In genomic region chr1:194540923-194541322, GRCm38 (mm10) we compare ENCODE assay signal across 21 mouse cellular contexts.
DNase-seq lines count a peak whose midpoint lies in the region; ATAC-seq and TF ChIP-seq lines count a peak whose summit lies in the region.
"Had no signal": no experiment of that assay in that cellular context is flagged by ENCODE, and none has a peak within 500 bp of the region (broad histone marks: within the 10 kb centered on the region; RNA-seq: fewer than 3 reads in every experiment).

No protein-coding gene starts in this region.

- no peak overlapping the region for H3K27ac ChIP-seq in intestine, postnatal 0 days (ENCODE audit: low read depth, low read length)
- H3K27ac ChIP-seq in kidney, embryonic 15.5 days, result no peak overlapping the region
- H3K27ac ChIP-seq in midbrain, embryonic 15.5 days, result no peak overlapping the region
- H3K27ac ChIP-seq: forebrain, embryonic 10.5 days; heart, embryonic 10.5 days; hindbrain, embryonic 15.5 days; liver, embryonic 14.5 days; midbrain, embryonic 12.5 days; neural tube, embryonic 12.5 days had no signal

- H3K4me1 ChIP-seq in intestine, postnatal 0 days (replicated peaks; ENCODE audit: control insufficient read depth, insufficient read depth, low read length), result no peaks in the 10 kb centered on the region
- H3K4me1 ChIP-seq in kidney, embryonic 15.5 days, result no peaks in the 10 kb centered on the region
- no peaks in the 10 kb centered on the region for H3K4me1 ChIP-seq in midbrain, embryonic 15.5 days
- H3K4me1 ChIP-seq: forebrain, embryonic 10.5 days; heart, embryonic 10.5 days; hindbrain, embryonic 15.5 days; midbrain, embryonic 12.5 days; neural tube, embryonic 12.5 days had no signal

- TF ChIP-seq CTCF in intestine, postnatal 0 days (IDR thresholded peaks at IDR 0.05; ENCODE audit: low read depth), result no peak

- peak; percentile 71 for DNase-seq in brain, adult 2 months (ENCODE audit: low read depth, low spot score)
- peak; percentile 33 to 34 for DNase-seq in cerebellum, adult 18-20 months
- DNase-seq in cerebellum, postnatal 14 days, result peak; percentile 61 to 71
- DNase-seq in layer of hippocampus, adult 9-11 months, result peak; percentile 21
- DNase-seq: adrenal gland, postnatal 36 days; gastrocnemius, postnatal 25 days; heart, postnatal 4 days; kidney, adult 8-10 months; kidney, postnatal 14 days; lung, embryonic 14.5 days; right cerebral cortex, postnatal 14 days had no signal

- 83% methylated on average over 2 of the region's 2 CpGs for WGBS in intestine, postnatal 0 days
- WGBS in kidney, embryonic 15.5 days, result 88% methylated on average over 2 of the region's 2 CpGs
- 92% methylated on average over 2 of the region's 2 CpGs for WGBS in midbrain, embryonic 15.5 days

- H3K36me3 ChIP-seq in intestine, postnatal 0 days (ENCODE audit: control insufficient read depth, insufficient read depth), result no peaks in the 10 kb centered on the region
- H3K36me3 ChIP-seq in kidney, embryonic 15.5 days, result no peaks in the 10 kb centered on the region
- no peaks in the 10 kb centered on the region for H3K36me3 ChIP-seq in midbrain, embryonic 15.5 days (replicated peaks)
- H3K36me3 ChIP-seq: forebrain, embryonic 10.5 days; heart, embryonic 10.5 days; hindbrain, embryonic 15.5 days; midbrain, embryonic 12.5 days; neural tube, embryonic 12.5 days had no signal

- no peaks in the 10 kb centered on the region for H3K9me3 ChIP-seq in intestine, postnatal 0 days (ENCODE audit: control insufficient read depth)
- H3K9me3 ChIP-seq in kidney, embryonic 15.5 days (replicated peaks), result no peaks in the 10 kb centered on the region
- no peaks in the 10 kb centered on the region for H3K9me3 ChIP-seq in midbrain, embryonic 15.5 days
- H3K9me3 ChIP-seq: forebrain, embryonic 10.5 days; heart, embryonic 10.5 days; hindbrain, embryonic 15.5 days; midbrain, embryonic 12.5 days; neural tube, embryonic 12.5 days had no signal

- H3K4me3 ChIP-seq in intestine, postnatal 0 days (ENCODE audit: low read depth, low read length), result no peak overlapping the region
- no peak overlapping the region for H3K4me3 ChIP-seq in kidney, embryonic 15.5 days (replicated peaks)
- H3K4me3 ChIP-seq in midbrain, embryonic 15.5 days, result no peak overlapping the region
- H3K4me3 ChIP-seq: forebrain, embryonic 10.5 days; heart, embryonic 10.5 days; hindbrain, embryonic 15.5 days; midbrain, embryonic 12.5 days; neural tube, embryonic 12.5 days had no signal

- H3K27me3 ChIP-seq in intestine, postnatal 0 days (replicated peaks; ENCODE audit: control insufficient read depth, insufficient read depth, low read length), result no peaks in the 10 kb centered on the region
- H3K27me3 ChIP-seq in kidney, embryonic 15.5 days, result no peaks in the 10 kb centered on the region
- H3K27me3 ChIP-seq in midbrain, embryonic 15.5 days (replicated peaks), result no peaks in the 10 kb centered on the region
- H3K27me3 ChIP-seq: hindbrain, embryonic 15.5 days; midbrain, embryonic 12.5 days; neural tube, embryonic 12.5 days had no signal

- no peak for ATAC-seq in intestine, postnatal 0 days
- no peak for ATAC-seq in kidney, embryonic 15.5 days (replicated peaks; ENCODE audit: low FRiP score)
- no peak for ATAC-seq in midbrain, embryonic 15.5 days (replicated peaks)
- ATAC-seq: forebrain, embryonic 16.5 days had no signal

- H3K9ac ChIP-seq in intestine, postnatal 0 days (ENCODE audit: low read depth, low read length), result no peak overlapping the region
- H3K9ac ChIP-seq in kidney, embryonic 15.5 days, result no peak overlapping the region
- no peak overlapping the region for H3K9ac ChIP-seq in midbrain, embryonic 15.5 days
- H3K9ac ChIP-seq: hindbrain, embryonic 15.5 days; liver, embryonic 14.5 days; lung, embryonic 14.5 days; midbrain, embryonic 12.5 days; neural tube, embryonic 12.5 days had no signal

- no peak overlapping the region for H3K4me2 ChIP-seq in intestine, postnatal 0 days (replicated peaks; ENCODE audit: low read depth)
- H3K4me2 ChIP-seq in kidney, embryonic 15.5 days, result no peak overlapping the region
- H3K4me2 ChIP-seq in midbrain, embryonic 15.5 days, result no peak overlapping the region
- H3K4me2 ChIP-seq: hindbrain, embryonic 15.5 days; lung, embryonic 14.5 days; midbrain, embryonic 12.5 days; neural tube, embryonic 12.5 days had no signal

Comparison
In these comparisons a context has a peak if more than half of its experiments do, and no peak if none do; other contexts are left out.
1. DNase-seq: peak in every context shown above with its lines; median percentile 71 in brain, adult 2 months; 66 in cerebellum, postnatal 14 days; 34 in cerebellum, adult 18-20 months; 21 in layer of hippocampus, adult 9-11 months.